Mouse (Mus musculus): ENCODE measurements around the gene Pgm2l1.

Gene Pgm2l1

GRCm38 (mm10) chr7:100298861-100299510 lies 71.8 kb downstream of the Pgm2l1 start:
- DNase-seq, result no peak

GRCm38 (mm10) chr7:100301390-100301789 lies 74.2 kb downstream of the Pgm2l1 start:
- no peak for DNase-seq

- DNase-seq, result peak; percentile 62
Observed at GRCm38 (mm10) chr7:100302316-100302715, 75.1 kb downstream of the Pgm2l1 start.

GRCm38 (mm10) chr7:100305894-100306293 lies 78.7 kb downstream of the Pgm2l1 start:
- DNase-seq, result no peak

- no peak for DNase-seq
Observed at GRCm38 (mm10) chr7:100307872-100308653, 80.9 kb downstream of the Pgm2l1 start.

- no peak for DNase-seq
Observed at GRCm38 (mm10) chr7:100309216-100309615, 82.0 kb downstream of the Pgm2l1 start.

GRCm38 (mm10) chr7:100309679-100310078 lies 82.5 kb downstream of the Pgm2l1 start:
- DNase-seq, result no peak

- DNase-seq, result no peak
Observed at GRCm38 (mm10) chr7:100310290-100310689, 83.1 kb downstream of the Pgm2l1 start.

- DNase-seq, result no peak
Observed at GRCm38 (mm10) chr7:100312716-100313115, 85.5 kb downstream of the Pgm2l1 start.

GRCm38 (mm10) chr7:100316924-100317323 lies 89.7 kb downstream of the Pgm2l1 start:
- no peak for DNase-seq

- DNase-seq, result no peak
Observed at GRCm38 (mm10) chr7:100317534-100317933, 90.3 kb downstream of the Pgm2l1 start.

GRCm38 (mm10) chr7:100323721-100324120 lies 96.5 kb downstream of the Pgm2l1 start:
- DNase-seq, result peak; percentile 57

- peak; percentile 62 for DNase-seq
Observed at GRCm38 (mm10) chr7:100325482-100325881, 98.3 kb downstream of the Pgm2l1 start.

- peak; percentile 55 for DNase-seq
Observed at GRCm38 (mm10) chr7:100327514-100327913, 100.3 kb downstream of the Pgm2l1 start.
